Mouse (Mus musculus) lung, postnatal 36 days (tissue): Measurements from ENCODE around the gene Hikeshi.
A peak's percentile ranks its signal among the peaks of the same experiment; 100 is the strongest.

Source experiments
- DNase-seq: peaks from one replicate; pipeline ENCODE4 v3.0.0; 2022; ENCODE audit warnings: mixed read lengths

The Hikeshi gene

DNA sequence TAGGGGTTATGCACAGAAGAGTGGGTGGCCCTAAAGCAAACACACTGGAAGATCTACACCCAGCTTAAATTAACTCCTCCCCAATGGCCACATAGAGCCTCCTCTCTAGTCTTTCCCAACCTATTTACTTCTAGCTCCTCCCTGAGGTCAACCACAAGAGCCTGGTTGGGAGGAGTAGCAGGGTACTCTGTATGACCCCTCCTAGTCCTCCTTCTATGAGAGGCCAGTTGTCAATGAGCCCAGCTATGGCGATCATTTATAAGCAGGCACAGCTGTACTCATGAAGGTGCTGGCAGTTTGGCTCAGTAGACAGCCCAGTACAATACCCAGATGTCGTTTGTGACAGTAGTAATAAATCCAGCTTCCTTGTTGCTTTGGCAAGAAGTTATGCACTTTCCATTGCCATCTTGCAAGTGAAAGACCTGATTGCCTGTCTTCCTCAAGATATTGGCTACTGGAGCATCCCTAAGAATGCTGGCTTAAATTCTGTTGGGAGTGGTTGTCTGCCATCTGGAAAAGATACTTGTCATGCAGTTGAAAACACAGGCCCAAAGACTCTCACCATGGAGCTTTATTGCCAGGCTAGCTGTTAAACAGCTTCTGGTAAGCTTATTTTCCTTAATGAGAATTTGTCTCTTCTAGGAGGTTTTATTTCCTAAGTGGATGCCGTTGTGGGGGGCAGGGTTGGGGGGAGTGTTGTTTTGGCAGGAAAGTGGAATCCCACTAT lies 27.4 kb downstream of the Hikeshi start:
- DNase-seq = no peak

DNA sequence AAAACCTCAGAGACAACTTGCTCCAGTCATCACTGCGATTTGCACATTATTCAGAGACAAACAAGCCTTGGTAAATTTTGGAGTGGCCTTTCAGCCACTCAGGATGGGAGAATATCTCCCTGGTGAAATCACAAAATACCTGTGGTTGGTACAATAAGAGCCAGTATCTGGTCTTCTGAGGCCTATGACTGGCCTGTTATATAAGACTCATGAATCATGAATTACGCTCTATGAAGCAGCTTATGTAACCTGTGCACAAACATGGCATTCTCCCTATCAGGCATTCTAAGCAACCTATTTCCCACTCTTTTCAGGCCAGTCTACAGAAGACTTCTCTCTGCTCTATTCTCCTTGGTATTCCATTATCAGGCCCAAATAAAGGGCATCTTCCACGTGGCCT lies 28.6 kb downstream of the Hikeshi start:
- DNase-seq = no peak

- DNase-seq = no peak
Observed at GRCm38 (mm10) chr7:89909711-89910110, 31.3 kb downstream of the Hikeshi start.

GRCm38 (mm10) chr7:89908899-89909621 lies 31.9 kb downstream of the Hikeshi start:
- no peak for DNase-seq

- no peak for DNase-seq
Observed at GRCm38 (mm10) chr7:89908421-89908820, 32.6 kb downstream of the Hikeshi start.

GRCm38 (mm10) chr7:89907950-89908349 lies 33.1 kb downstream of the Hikeshi start:
- DNase-seq = peak; percentile 86

GRCm38 (mm10) chr7:89903442-89904343 lies 37.3 kb downstream of the Hikeshi start, which contains the start of gene Ccdc81:
Gene Ccdc81 (minus strand): TSS chr7:89903629.
- no peak for DNase-seq

GRCm38 (mm10) chr7:89903007-89903406 lies 38.0 kb downstream of the Hikeshi start:
- DNase-seq = no peak

DNA sequence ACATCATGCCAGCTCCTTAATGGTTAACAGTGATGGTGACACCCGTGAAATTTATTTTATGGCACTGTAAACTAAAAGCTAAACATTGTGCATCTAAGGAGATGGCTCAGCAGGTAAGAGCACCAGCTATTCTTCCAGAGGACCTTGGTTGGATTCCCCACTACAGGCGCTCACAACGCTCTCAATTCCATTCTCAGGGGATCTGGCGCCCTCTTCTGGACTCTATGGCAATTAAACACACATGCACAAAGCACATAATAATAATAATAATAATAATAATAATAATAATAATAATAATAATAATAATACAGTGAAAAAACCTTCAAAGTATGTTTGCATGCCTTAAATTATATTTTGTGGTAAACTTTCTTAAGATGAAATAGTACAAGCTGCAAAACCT lies 49.1 kb downstream of the Hikeshi start:
- DNase-seq = peak; percentile 48

GRCm38 (mm10) chr7:89891412-89891811 lies 49.6 kb downstream of the Hikeshi start:
- no peak for DNase-seq

GRCm38 (mm10) chr7:89884551-89884950 lies 56.5 kb downstream of the Hikeshi start:
- DNase-seq = no peak

- no peak for DNase-seq
Observed at GRCm38 (mm10) chr7:89879686-89880085, 61.3 kb downstream of the Hikeshi start.
